Mouse (Mus musculus): ENCODE measurements at regions not wholly inside any gene's neighbourhood (a gene's known extent, or its start where the extent isn't known, plus 50 kb on each side); places are given as distances from the start of the nearest gene placed in this dataset.

DNA sequence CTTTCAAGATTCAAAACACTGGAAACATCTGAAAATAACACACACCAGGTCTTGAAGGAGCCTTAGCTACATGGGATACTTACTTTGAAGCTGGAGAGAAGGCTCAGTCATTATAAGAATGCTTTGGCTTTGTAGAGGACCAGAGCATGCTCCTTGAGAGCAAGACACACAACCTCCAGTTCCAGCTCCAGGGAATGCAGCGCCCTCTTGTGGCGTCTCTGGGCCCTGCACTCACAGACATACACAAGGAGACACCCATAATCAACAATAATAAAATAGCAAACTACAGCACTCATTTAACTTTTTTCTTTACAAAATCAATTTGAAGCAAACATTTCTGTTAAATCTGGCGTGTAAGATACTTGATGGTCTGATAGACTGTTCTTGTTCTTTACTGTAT is 413.2 kb upstream of the Nox3 start:
- Histone ChIP-seq H3K9ac (ENCODE audit: low read depth, low read length) (no peak overlapping the region), H3K27me3 (ENCODE audit: control insufficient read depth, insufficient read depth, low read depth, low read length) (no peaks in the 10 kb centered on the region), H3K4me3 (ENCODE audit: low read depth, low read length) (no peak overlapping the region), H3K9me3 (replicated peaks; ENCODE audit: control insufficient read depth, low read length, poor library complexity, severe bottlenecking) (no peaks in the 10 kb centered on the region), H3K27ac (ENCODE audit: low read length) (no peak overlapping the region), H3K4me1 (ENCODE audit: control insufficient read depth, insufficient read depth, low read length) (no peaks in the 10 kb centered on the region), H3K36me3 (ENCODE audit: control insufficient read depth, insufficient read depth, low read length) (no peaks in the 10 kb centered on the region), H3K4me2 (ENCODE audit: low read length) (no peak overlapping the region)
- 52% methylated on average over 3 of the region's 3 CpGs for WGBS
- no peak for ATAC-seq

GRCm38 (mm10) chr17:4113021-4113420 is 417.0 kb upstream of the Nox3 start:
- WGBS, result 84% methylated on average over 4 of the region's 4 CpGs
- no peak overlapping the region for H3K9ac ChIP-seq (ENCODE audit: low read depth, low read length)
- no peak for ATAC-seq
- no peak overlapping the region for H3K27ac ChIP-seq (ENCODE audit: low read length)
- no peak overlapping the region for H3K4me2 ChIP-seq (ENCODE audit: low read length)
- H3K9me3 ChIP-seq (replicated peaks; ENCODE audit: control insufficient read depth, low read length, poor library complexity, severe bottlenecking), result no peaks in the 10 kb centered on the region
- no peaks in the 10 kb centered on the region for H3K4me1 ChIP-seq (ENCODE audit: control insufficient read depth, insufficient read depth, low read length)
- H3K4me3 ChIP-seq (ENCODE audit: low read depth, low read length), result no peak overlapping the region
- H3K27me3 ChIP-seq (ENCODE audit: control insufficient read depth, insufficient read depth, low read depth, low read length), result no peaks in the 10 kb centered on the region
- H3K36me3 ChIP-seq (ENCODE audit: control insufficient read depth, insufficient read depth, low read length), result no peaks in the 10 kb centered on the region

GRCm38 (mm10) chr17:4116476-4116875 is 420.4 kb upstream of the Nox3 start:
- no peak overlapping the region for H3K9ac ChIP-seq (ENCODE audit: low read depth, low read length)

DNA sequence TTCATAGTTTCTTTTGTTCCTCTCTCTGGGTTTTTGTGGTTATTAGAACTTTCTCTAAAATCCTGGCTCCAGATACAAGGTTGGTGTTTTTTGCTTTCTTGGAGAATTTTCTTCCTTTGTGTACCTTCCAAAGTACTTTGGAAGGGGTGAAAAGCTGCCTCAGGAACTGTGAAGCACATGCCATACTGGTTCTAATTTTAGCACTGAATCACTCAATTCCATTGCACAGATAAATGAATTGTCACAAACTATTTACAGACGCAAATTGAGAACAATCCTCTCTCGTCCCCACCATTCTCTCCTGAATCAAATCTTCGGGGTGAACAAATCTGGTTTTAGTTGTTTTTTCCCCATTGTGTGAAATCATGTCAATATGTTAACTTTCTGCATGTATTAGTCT is 437.6 kb upstream of the Nox3 start:
- Histone ChIP-seq H3K9me3 (replicated peaks; ENCODE audit: control insufficient read depth, low read length, poor library complexity, severe bottlenecking) (no peaks in the 10 kb centered on the region), H3K27me3 (ENCODE audit: control insufficient read depth, insufficient read depth, low read depth, low read length) (no peaks in the 10 kb centered on the region), H3K27ac (ENCODE audit: low read length) (no peak overlapping the region), H3K4me3 (ENCODE audit: low read depth, low read length) (no peak overlapping the region), H3K4me1 (ENCODE audit: control insufficient read depth, insufficient read depth, low read length) (no peaks in the 10 kb centered on the region), H3K36me3 (ENCODE audit: control insufficient read depth, insufficient read depth, low read length) (no peaks in the 10 kb centered on the region), H3K4me2 (ENCODE audit: low read length) (no peak overlapping the region), H3K9ac (ENCODE audit: low read depth, low read length) (no peak overlapping the region)
- ATAC-seq, result no peak
- 55% methylated on average over 3 of the region's 3 CpGs for WGBS

More at GRCm38 (mm10) chr17:4116476-4116875, 420.4 kb upstream of the Nox3 start:
- WGBS, result 87% methylated on average over 3 of the region's 3 CpGs
- no peaks in the 10 kb centered on the region for H3K4me1 ChIP-seq (ENCODE audit: control insufficient read depth, insufficient read depth, low read length)
- H3K27me3 ChIP-seq (ENCODE audit: control insufficient read depth, insufficient read depth, low read depth, low read length), result no peaks in the 10 kb centered on the region
- no peaks in the 10 kb centered on the region for H3K36me3 ChIP-seq (ENCODE audit: control insufficient read depth, insufficient read depth, low read length)
- H3K27ac ChIP-seq (ENCODE audit: low read length), result no peak overlapping the region
- no peak overlapping the region for H3K4me3 ChIP-seq (ENCODE audit: low read depth, low read length)
- no peak for ATAC-seq
- H3K4me2 ChIP-seq (ENCODE audit: low read length), result no peak overlapping the region
- H3K9me3 ChIP-seq (replicated peaks; ENCODE audit: control insufficient read depth, low read length, poor library complexity, severe bottlenecking), result no peaks in the 10 kb centered on the region

- H3K36me3 ChIP-seq (ENCODE audit: control insufficient read depth, insufficient read depth, low read length), result no peaks in the 10 kb centered on the region
- H3K9ac ChIP-seq (ENCODE audit: low read depth, low read length), result no peak overlapping the region
- no peaks in the 10 kb centered on the region for H3K9me3 ChIP-seq (replicated peaks; ENCODE audit: control insufficient read depth, low read length, poor library complexity, severe bottlenecking)
- 88% methylated on average over 2 of the region's 2 CpGs for WGBS
- no peak overlapping the region for H3K4me2 ChIP-seq (ENCODE audit: low read length)
- ATAC-seq, result no peak
- no peak overlapping the region for H3K4me3 ChIP-seq (ENCODE audit: low read depth, low read length)
- H3K27ac ChIP-seq (ENCODE audit: low read length), result no peak overlapping the region
- H3K4me1 ChIP-seq (ENCODE audit: control insufficient read depth, insufficient read depth, low read length), result no peaks in the 10 kb centered on the region
- H3K27me3 ChIP-seq (ENCODE audit: control insufficient read depth, insufficient read depth, low read depth, low read length), result no peaks in the 10 kb centered on the region
Measured at GRCm38 (mm10) chr17:4163502-4163901, 467.4 kb upstream of the Nox3 start.

DNA sequence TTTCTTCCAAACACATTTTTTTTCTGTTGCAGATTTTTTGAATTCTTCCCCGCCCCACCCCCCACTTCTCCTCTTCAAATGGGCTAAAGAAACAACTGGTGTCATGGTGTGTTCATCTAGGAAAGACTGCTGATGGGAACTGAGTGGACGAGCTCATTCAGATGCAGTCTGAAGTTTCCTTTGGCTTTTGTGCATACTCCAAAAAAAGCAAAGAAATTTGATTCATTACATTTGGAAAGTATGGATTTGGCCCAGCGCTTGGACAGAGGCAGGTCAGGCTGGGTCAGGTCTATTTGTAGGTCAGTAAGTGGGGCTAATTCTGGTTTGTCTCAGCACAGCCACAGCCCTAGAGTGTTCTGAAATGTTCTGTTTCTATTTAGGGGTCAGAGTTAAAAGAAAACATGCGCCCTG is 477.9 kb upstream of the Nox3 start:
- Histone ChIP-seq H3K9ac (ENCODE audit: low read depth, low read length) (no peak overlapping the region), H3K27ac (ENCODE audit: low read length) (no peak overlapping the region), H3K9me3 (replicated peaks; ENCODE audit: control insufficient read depth, low read length, poor library complexity, severe bottlenecking) (no peaks in the 10 kb centered on the region), H3K36me3 (ENCODE audit: control insufficient read depth, insufficient read depth, low read length) (no peaks in the 10 kb centered on the region), H3K4me2 (ENCODE audit: low read length) (no peak overlapping the region), H3K4me1 (ENCODE audit: control insufficient read depth, insufficient read depth, low read length) (peaks cover 3% of the 10 kb centered on the region; the same call in 1 of the 2 replicates), H3K4me3 (ENCODE audit: low read depth, low read length) (no peak overlapping the region), H3K27me3 (ENCODE audit: control insufficient read depth, insufficient read depth, low read depth, low read length) (no peaks in the 10 kb centered on the region)
- 64% methylated on average over 4 of the region's 4 CpGs for WGBS
- no peak for ATAC-seq

- Histone ChIP-seq H3K9ac (ENCODE audit: low read depth, low read length) (no peak overlapping the region), H3K4me2 (ENCODE audit: low read length) (no peak overlapping the region), H3K4me1 (ENCODE audit: control insufficient read depth, insufficient read depth, low read length) (peaks cover 3% of the 10 kb centered on the region; the same call in 1 of the 2 replicates), H3K36me3 (ENCODE audit: control insufficient read depth, insufficient read depth, low read length) (no peaks in the 10 kb centered on the region), H3K27ac (ENCODE audit: low read length) (no peak overlapping the region), H3K27me3 (ENCODE audit: control insufficient read depth, insufficient read depth, low read depth, low read length) (no peaks in the 10 kb centered on the region), H3K4me3 (ENCODE audit: low read depth, low read length) (no peak overlapping the region), H3K9me3 (replicated peaks; ENCODE audit: control insufficient read depth, low read length, poor library complexity, severe bottlenecking) (no peaks in the 10 kb centered on the region)
- no peak for ATAC-seq
- WGBS, result 50% methylated on average over 9 of the region's 9 CpGs
Measured at GRCm38 (mm10) chr17:4175006-4175405, 478.9 kb upstream of the Nox3 start.

DNA sequence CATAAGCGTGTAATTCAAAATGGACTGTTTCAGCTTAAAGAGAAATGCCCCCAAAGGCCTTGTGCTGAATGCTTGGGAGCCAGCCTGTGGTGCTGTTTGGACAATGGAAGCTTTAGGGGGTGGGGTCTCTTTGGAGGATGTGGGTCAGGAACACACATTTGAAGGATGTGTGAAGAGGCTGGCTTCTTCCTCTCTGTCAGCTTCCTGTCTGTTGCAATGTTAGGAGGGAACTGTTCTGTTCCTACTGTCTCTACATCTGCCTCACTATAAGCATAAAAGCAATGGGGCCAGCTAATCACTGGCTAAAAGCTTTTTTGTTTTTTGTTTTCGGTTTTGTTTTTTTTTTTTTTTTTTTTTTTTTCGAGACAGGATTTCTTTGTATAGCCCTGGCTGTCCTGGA is 480.5 kb upstream of the Nox3 start:
- H3K4me2 ChIP-seq (ENCODE audit: low read length), result no peak overlapping the region
- H3K27ac ChIP-seq (ENCODE audit: low read length), result no peak overlapping the region
- WGBS, result 73% methylated on average over 2 of the region's 3 CpGs
- no peak overlapping the region for H3K4me3 ChIP-seq (ENCODE audit: low read depth, low read length)
- H3K36me3 ChIP-seq (ENCODE audit: control insufficient read depth, insufficient read depth, low read length), result no peaks in the 10 kb centered on the region
- no peak overlapping the region for H3K9ac ChIP-seq (ENCODE audit: low read depth, low read length)
- peaks cover 3% of the 10 kb centered on the region; the same call in 1 of the 2 replicates for H3K4me1 ChIP-seq (ENCODE audit: control insufficient read depth, insufficient read depth, low read length)
- no peak for ATAC-seq
- no peaks in the 10 kb centered on the region for H3K9me3 ChIP-seq (replicated peaks; ENCODE audit: control insufficient read depth, low read length, poor library complexity, severe bottlenecking)
- no peaks in the 10 kb centered on the region for H3K27me3 ChIP-seq (ENCODE audit: control insufficient read depth, insufficient read depth, low read depth, low read length)

- no peak for ATAC-seq
- H3K4me2 ChIP-seq (ENCODE audit: low read length), result no peak overlapping the region
- WGBS, result 34% methylated on average over 9 of the region's 9 CpGs
Measured at GRCm38 (mm10) chr17:4177485-4178150, 481.6 kb upstream of the Nox3 start.

More at GRCm38 (mm10) chr17:4177485-4178150, 481.6 kb upstream of the Nox3 start:
- H3K27ac ChIP-seq (ENCODE audit: low read length), result no peak overlapping the region
- H3K36me3 ChIP-seq (ENCODE audit: control insufficient read depth, insufficient read depth, low read length), result no peaks in the 10 kb centered on the region
- no peak overlapping the region for H3K9ac ChIP-seq (ENCODE audit: low read depth, low read length)
- H3K27me3 ChIP-seq (ENCODE audit: control insufficient read depth, insufficient read depth, low read depth, low read length), result no peaks in the 10 kb centered on the region
- peaks cover 3% of the 10 kb centered on the region; the same call in 1 of the 2 replicates for H3K4me1 ChIP-seq (ENCODE audit: control insufficient read depth, insufficient read depth, low read length)
- H3K9me3 ChIP-seq (replicated peaks; ENCODE audit: control insufficient read depth, low read length, poor library complexity, severe bottlenecking), result no peaks in the 10 kb centered on the region
- no peak overlapping the region for H3K4me3 ChIP-seq (ENCODE audit: low read depth, low read length)
